Mouse (Mus musculus) R1 (cell line): ENCODE data around the gene Tmem143.

Experiments
- DNase-seq: peaks from one replicate; pipeline ENCODE4 v3.0.0-alpha.2; 2018; ENCODE audit warnings: low read depth, low spot score

The Tmem143 gene

DNA sequence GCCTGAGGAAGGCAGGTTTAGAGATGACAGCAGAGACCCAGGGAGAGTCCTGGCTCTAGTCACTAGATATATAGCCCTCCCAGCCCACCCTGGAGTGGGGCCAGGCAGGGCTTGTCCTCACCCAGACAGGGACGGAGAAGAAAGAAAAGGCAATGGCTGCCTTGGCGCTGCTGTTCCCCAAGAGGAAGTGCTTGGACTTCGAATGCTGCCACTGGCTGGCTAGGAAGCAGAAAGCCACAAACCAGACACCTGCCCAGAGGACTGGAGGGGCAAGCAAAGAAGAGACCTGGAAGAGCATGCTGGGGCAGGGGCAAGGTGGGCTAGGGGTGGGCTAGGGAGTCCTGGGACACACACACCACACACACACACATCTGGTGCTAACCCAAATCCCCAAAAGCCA, 9.5 kb upstream of the Tmem143 start:
- DNase-seq, result no peak

- no peak for DNase-seq
Observed at GRCm38 (mm10) chr7:45892651-45893050, 4.1 kb upstream of the Tmem143 start.

GRCm38 (mm10) chr7:45895931-45896516, 717 bp upstream of the Tmem143 start:
- no peak for DNase-seq

- peak; percentile 96 for DNase-seq
Observed at GRCm38 (mm10) chr7:45897258-45897757, 567 bp downstream of the Tmem143 start.

DNA sequence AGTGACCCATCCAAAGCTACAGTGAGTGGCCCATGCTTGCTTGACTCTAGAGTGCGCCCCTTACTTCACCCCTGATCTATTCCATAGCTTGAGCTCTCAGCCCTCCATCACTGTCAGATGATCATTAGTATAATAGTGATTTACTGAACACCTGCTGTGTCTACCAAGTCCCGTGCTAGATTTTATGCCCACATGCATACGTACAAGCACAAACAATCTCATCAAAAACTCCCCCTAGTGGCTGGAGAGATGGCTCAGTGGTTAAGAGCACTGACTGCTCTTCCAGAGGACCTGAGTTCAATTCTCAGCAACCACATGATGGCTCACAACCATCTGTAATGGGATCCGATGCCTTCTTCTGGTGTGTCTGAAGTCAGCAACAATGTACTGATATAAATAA, 1.4 kb downstream of the Tmem143 start:
- peak; percentile 74 for DNase-seq

DNA sequence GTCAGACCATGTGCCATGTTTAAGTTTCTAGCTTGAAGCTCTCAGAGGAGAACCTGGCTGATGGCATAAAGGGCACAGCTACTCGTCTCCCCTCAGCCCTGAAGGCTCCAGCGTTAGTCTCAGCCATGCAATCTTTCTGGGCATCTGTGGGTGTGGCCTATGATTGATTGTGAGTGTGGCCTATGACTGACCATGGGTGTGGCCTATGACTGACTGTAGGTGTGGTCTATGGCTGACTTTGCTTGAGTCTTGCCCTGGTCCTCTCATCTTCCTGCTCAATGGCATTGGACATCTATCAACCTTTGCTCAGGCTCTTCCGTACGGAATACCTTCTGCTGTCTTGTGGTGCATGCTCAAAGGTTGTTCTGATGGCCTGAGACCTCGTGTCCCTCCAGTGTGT, 4.8 kb downstream of the Tmem143 start:
- DNase-seq, result peak; percentile 92

GRCm38 (mm10) chr7:45902481-45903002, 5.8 kb downstream of the Tmem143 start:
- peak; percentile 44 for DNase-seq

DNA sequence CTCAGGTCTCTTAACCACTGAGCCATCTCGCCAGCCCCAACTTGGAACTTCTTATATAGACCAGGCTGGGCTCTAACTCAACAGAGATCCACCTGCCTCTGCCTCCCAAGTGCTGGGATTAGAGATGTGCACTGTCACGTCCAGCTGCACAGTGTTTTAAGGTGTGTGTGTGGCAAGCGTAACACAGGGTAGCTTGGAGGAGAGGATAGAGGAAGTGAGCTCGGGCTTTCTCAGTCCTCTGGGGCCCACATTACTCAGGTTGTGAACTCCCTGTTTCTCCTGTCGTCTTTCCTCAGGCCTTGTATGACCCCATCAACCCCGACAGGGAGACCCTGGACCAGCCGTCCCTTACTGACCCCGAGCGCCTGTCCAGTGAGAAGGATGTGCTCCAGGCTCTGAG, 9.9 kb downstream of the Tmem143 start:
- no peak for DNase-seq

DNA sequence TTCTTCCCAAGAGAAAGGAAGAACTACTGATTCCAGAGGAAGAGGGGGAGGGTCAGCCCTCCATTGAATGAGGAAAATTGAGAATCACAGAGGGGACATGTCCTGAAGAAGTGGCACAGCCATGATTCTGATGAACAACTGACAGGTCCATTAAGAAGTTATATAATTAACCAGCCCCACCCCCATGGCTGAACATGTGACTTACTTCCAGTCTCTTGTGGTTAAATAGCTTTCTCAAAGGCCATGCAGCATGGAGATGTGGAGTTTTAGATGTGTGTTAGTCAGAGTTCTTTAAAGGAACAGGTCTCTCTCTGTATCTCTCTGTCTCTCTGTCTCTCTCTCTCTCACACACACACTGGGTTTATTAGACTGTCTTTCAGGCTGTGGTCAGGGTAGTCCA, 11.6 kb downstream of the Tmem143 start:
- DNase-seq, result no peak

DNA sequence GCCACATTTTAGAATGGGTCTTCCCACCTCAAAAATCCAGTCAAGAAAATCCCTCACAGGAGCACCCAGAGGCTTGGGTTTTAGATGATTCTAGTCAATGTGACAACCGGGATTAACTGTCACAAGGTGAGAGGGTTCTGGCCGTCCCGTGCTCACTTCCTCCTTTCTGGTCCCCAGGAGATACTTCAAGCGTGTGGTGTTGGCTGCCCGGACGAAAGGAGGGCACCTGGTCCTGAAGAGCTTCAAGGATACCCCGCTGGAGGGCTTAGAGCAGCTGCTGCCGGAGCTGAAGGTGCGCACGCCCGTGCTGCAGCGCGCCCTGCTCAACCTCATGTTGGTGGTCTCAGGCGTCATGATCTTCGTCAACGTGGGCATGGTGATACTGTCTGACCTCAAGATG, 12.4 kb downstream of the Tmem143 start:
- no peak for DNase-seq

- DNase-seq, result no peak
Observed at GRCm38 (mm10) chr7:45914067-45914466, 17.3 kb downstream of the Tmem143 start.

DNA sequence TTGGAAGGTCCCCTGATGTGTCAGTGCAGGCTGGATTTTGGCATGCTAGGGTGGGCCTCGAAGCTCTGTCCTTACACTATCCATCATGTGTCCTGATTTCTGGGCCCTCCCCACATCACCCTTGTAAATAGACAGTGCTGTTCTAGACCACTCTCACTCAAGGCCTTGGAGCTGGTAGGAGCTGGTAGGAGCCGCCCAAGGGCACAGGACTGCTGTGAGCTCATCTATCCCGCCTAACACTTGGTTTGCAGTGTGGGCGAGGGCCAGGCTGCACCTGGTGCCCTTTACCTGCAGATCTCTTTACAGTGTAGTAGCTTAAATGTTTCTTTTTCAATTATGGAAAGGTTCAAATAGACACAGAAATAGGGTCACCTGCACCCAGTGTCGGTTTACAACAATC, 18.3 kb downstream of the Tmem143 start:
- DNase-seq, result no peak

- DNase-seq, result peak; percentile 88
Observed at GRCm38 (mm10) chr7:45916056-45917003, 19.6 kb downstream of the Tmem143 start.

- peak; percentile 25 for DNase-seq
Observed at GRCm38 (mm10) chr7:45917004-45917704, 20.4 kb downstream of the Tmem143 start.

- DNase-seq, result no peak
Observed at GRCm38 (mm10) chr7:45917926-45918325, 21.2 kb downstream of the Tmem143 start.

- peak; percentile 46 for DNase-seq
Observed at GRCm38 (mm10) chr7:45919083-45919671, 22.4 kb downstream of the Tmem143 start.

- no peak for DNase-seq
Observed at GRCm38 (mm10) chr7:45919761-45920160, 23.0 kb downstream of the Tmem143 start.

- no peak for DNase-seq
Observed at GRCm38 (mm10) chr7:45920583-45921241, 24.0 kb downstream of the Tmem143 start.

DNA sequence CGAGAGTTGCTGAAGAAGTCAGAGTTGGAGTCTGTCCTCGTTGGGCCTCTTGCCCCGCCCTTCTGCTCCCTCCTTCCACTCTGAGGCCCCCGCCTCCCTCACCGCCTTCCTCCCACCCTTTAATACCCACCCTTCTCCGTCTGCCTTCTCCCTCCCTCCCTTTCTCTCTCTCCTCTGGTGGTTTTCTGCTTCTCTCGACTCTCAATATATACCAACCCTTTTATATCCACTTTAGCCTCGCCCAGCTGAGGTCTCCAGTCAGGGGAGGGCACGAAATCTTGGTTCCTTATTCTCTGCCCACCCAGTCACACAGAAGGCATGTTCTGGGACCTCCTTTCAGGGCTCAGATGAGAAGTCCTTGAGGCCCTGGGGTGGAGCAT, 24.5 kb downstream of the Tmem143 start, which contains the start of gene Emp3:
Gene Emp3, minus strand, starts transcription at position 163 of the 380 bp plus-strand sequence.
- no peak for DNase-seq

- no peak for DNase-seq
Observed at GRCm38 (mm10) chr7:45921950-45922600, 25.3 kb downstream of the Tmem143 start.
